Mouse (Mus musculus): ENCODE measurements around the gene Gtpbp3. TPM values are rescaled to one million over a fixed set of nuclear protein-coding genes. Genes with fewer than 3 reads are reported as not detected.

Gtpbp3 gene
- total and polyA plus RNA-seq, 3 experiments: 49.4 to 50.1 TPM; not detected in 1

DNA sequence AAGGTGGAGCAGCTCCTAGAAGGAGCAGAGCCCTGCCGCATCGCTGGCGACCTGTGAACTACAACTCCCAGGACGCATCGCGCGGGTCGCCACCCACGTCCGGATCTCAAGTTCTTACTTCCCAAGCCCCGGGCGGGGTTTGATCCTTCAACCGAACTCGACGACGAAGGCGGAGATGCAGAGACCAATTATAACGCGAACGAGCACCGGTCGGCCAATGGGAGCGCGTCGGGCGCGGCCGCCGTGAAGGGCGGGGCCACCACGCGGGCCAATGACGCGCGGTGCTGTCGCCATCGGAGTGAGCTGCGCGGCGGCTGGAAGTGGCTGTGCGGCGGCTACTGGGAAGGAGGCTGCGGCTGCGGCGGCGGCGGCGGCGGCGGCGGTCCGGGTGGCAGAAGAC lies 19.0 kb upstream of the Gtpbp3 start, which contains the start of gene Dda1 (continued):
- TF ChIP-seq UBTF (IDR thresholded peaks at IDR 0.05; ENCODE audit: borderline replicate concordance, insufficient read depth, low read depth, low read length): no peak

GRCm38 (mm10) chr8:71469411-71469810 lies 18.5 kb upstream of the Gtpbp3 start:
- Histone ChIP-seq H3K36me3 (ENCODE audit: control insufficient read depth in 1 of 2, insufficient read depth in 2 of 2, low read length in 2 of 2) (peaks cover 0 to 11% of the 10 kb centered on the region in 2 experiments; a peak in 1 of 4 replicates), H3K9me3 (replicated peaks; ENCODE audit: insufficient read depth, low read length) (no peaks in the 10 kb centered on the region), H3K4me3 (ENCODE audit: control insufficient read depth in 1 of 2, insufficient read depth in 1 of 2, low read depth in 2 of 2, low read length in 2 of 2) (peak overlapping the region; percentile 61 to 90), H3K79me2 (ENCODE audit: control insufficient read depth, insufficient read depth, low read length, poor library complexity) (peaks cover 23% of the 10 kb centered on the region), H3K27me3 (ENCODE audit: control insufficient read depth in 1 of 2, insufficient read depth in 2 of 2, low read length in 2 of 2) (no peaks in the 10 kb centered on the region), H3K9ac (ENCODE audit: control insufficient read depth, low read depth, low read length, poor library complexity, severe bottlenecking) (peak overlapping the region; percentile 58), H3K4me1 (ENCODE audit: control insufficient read depth in 1 of 2, insufficient read depth in 2 of 2, low read length in 2 of 2) (peaks cover 0 to 21% of the 10 kb centered on the region in 2 experiments; a peak in 2 of 4 replicates), H3K27ac (ENCODE audit: control insufficient read depth, low read depth, low read length) (no peak overlapping the region)
- peak; percentile 53 for DNase-seq (ENCODE audit: low read depth, low spot score)
- peak; percentile 54 for TF ChIP-seq SIN3A (IDR thresholded peaks at IDR 0.05; ENCODE audit: low read length)
- TF ChIP-seq HCFC1 (IDR thresholded peaks at IDR 0.05; ENCODE audit: low read depth, low read length): peak; percentile 38; the same call in 1 of the 2 replicates
- TF ChIP-seq MYB (IDR thresholded peaks at IDR 0.05; ENCODE audit: low read depth, low read length): no peak
- TF ChIP-seq TAL1 (IDR thresholded peaks at IDR 0.05; ENCODE audit: low read length): no peak
- peak; percentile 68 for TF ChIP-seq ELF1 (IDR thresholded peaks at IDR 0.05; ENCODE audit: low read depth, low read length)
- no peak for TF ChIP-seq GABPA (IDR thresholded peaks at IDR 0.05; ENCODE audit: low read depth, low read length)
- no peak for TF ChIP-seq JUND (IDR thresholded peaks at IDR 0.05; ENCODE audit: low read depth, low read length)

- H3K9ac ChIP-seq (ENCODE audit: control insufficient read depth, low read depth, low read length, poor library complexity, severe bottlenecking): peak overlapping the region; percentile 58
- TF ChIP-seq POLR2AphosphoS5 (IDR thresholded peaks at IDR 0.05; ENCODE audit: borderline replicate concordance, low read depth, low read length) (no peak), UBTF (IDR thresholded peaks at IDR 0.05; ENCODE audit: borderline replicate concordance, insufficient read depth, low read depth, low read length) (no peak), USF1 (IDR thresholded peaks at IDR 0.05; ENCODE audit: low read depth, low read length) (no peak), GABPA (IDR thresholded peaks at IDR 0.05; ENCODE audit: low read depth, low read length) (no peak), NELFE (IDR thresholded peaks at IDR 0.05; ENCODE audit: low read depth, low read length) (no peak), HCFC1 (IDR thresholded peaks at IDR 0.05; ENCODE audit: low read depth, low read length) (no peak), CTCF (IDR thresholded peaks at IDR 0.05 in 2 of 3, conservative IDR thresholded peaks at IDR 0.05 in 1 of 3; ENCODE audit: control insufficient read depth in 1 of 3, insufficient read depth in 1 of 3, low read depth in 2 of 3, low read length in 3 of 3, poor library complexity in 1 of 3, severe bottlenecking in 1 of 3) (no peak), KAT2A (conservative IDR thresholded peaks at IDR 0.05; ENCODE audit: low read depth, low read length) (no peak), MAX (IDR thresholded peaks at IDR 0.05; ENCODE audit: low read length) (no peak), ZNF384 (IDR thresholded peaks at IDR 0.05; ENCODE audit: low read depth, low read length) (no peak), SIN3A (IDR thresholded peaks at IDR 0.05; ENCODE audit: low read length) (no peak), BHLHE40 (IDR thresholded peaks at IDR 0.05; ENCODE audit: borderline replicate concordance, low read depth, low read length) (no peak), MAFK (IDR thresholded peaks at IDR 0.05; ENCODE audit: borderline replicate concordance, low read depth, low read length) (no peak), ETS1 (IDR thresholded peaks at IDR 0.05; ENCODE audit: low read depth, low read length) (no peak)
- H3K79me2 ChIP-seq (ENCODE audit: control insufficient read depth, insufficient read depth, low read length, poor library complexity): peaks cover 22% of the 10 kb centered on the region
- peaks cover 0 to 21% of the 10 kb centered on the region in 2 experiments; a peak in 2 of 4 replicates for H3K4me1 ChIP-seq (ENCODE audit: control insufficient read depth in 1 of 2, insufficient read depth in 2 of 2, low read length in 2 of 2)
- no peak overlapping the region for H3K27ac ChIP-seq (ENCODE audit: control insufficient read depth, low read depth, low read length)
- H3K4me3 ChIP-seq (ENCODE audit: control insufficient read depth in 1 of 2, insufficient read depth in 1 of 2, low read depth in 2 of 2, low read length in 2 of 2): peak overlapping the region in 1 of 2 experiments; percentile 61; a peak in 2 of 4 replicates
- H3K9me3 ChIP-seq (replicated peaks; ENCODE audit: insufficient read depth, low read length): no peaks in the 10 kb centered on the region
- no peak for DNase-seq (ENCODE audit: low read depth, low spot score)
- peaks cover 0 to 11% of the 10 kb centered on the region in 2 experiments; a peak in 1 of 4 replicates for H3K36me3 ChIP-seq (ENCODE audit: control insufficient read depth in 1 of 2, insufficient read depth in 2 of 2, low read length in 2 of 2)
- no peaks in the 10 kb centered on the region for H3K27me3 ChIP-seq (ENCODE audit: control insufficient read depth in 1 of 2, insufficient read depth in 2 of 2, low read length in 2 of 2)
These were observed 17.6 kb upstream of the Gtpbp3 start for GRCm38 (mm10) chr8:71470146-71470912.

Data from MEL (cell line).